Comparison of ENCODE assay signal across 8 mouse cellular contexts in genomic region chr13:58113061-58113900, GRCm38 (mm10). TPM values are rescaled to one million over a fixed set of nuclear protein-coding genes. Genes with fewer than 3 reads are reported as not detected.
DNase-seq lines count a peak whose midpoint lies in the region; ATAC-seq and TF ChIP-seq lines count a peak whose summit lies in the region.

TSS of gene Klhl3 (minus strand) at chr13:58113592.

- TF ChIP-seq CTCF in ES-Bruce4 (IDR thresholded peaks at IDR 0.05; ENCODE audit: low read depth, low read length) = no peak

- no peak for TF ChIP-seq EP300 in ES-Bruce4 (IDR thresholded peaks at IDR 0.05; ENCODE audit: insufficient read depth, low read depth, low read length)

- no peaks in the 10 kb centered on the region for H3K27me3 ChIP-seq in ES-Bruce4 (ENCODE audit: control insufficient read depth, insufficient read depth, low read length, poor library complexity, severe bottlenecking)
- no peaks in the 10 kb centered on the region for H3K27me3 ChIP-seq in hindbrain, embryonic 13.5 days

- no peaks in the 10 kb centered on the region for H3K36me3 ChIP-seq in ES-Bruce4 (ENCODE audit: control insufficient read depth, insufficient read depth, low read length, poor library complexity, severe bottlenecking)
- no peaks in the 10 kb centered on the region for H3K36me3 ChIP-seq in hindbrain, embryonic 13.5 days

- WGBS in hindbrain, embryonic 13.5 days = under 1% methylated on average over 35 of the region's 35 CpGs

- H3K9me3 ChIP-seq in ES-Bruce4 (replicated peaks; ENCODE audit: control insufficient read depth, insufficient read depth, low read length, poor library complexity, severe bottlenecking) = no peaks in the 10 kb centered on the region
- H3K9me3 ChIP-seq in hindbrain, embryonic 13.5 days = no peaks in the 10 kb centered on the region

- peak within 1 kb of the TSS; percentile 76 for H3K4me2 ChIP-seq in hindbrain, embryonic 13.5 days

- H3K9ac ChIP-seq in ES-Bruce4 (ENCODE audit: low read depth, poor library complexity, severe bottlenecking) = peak within 1 kb of the TSS; percentile 37; the same call in 1 of the 2 replicates
- peak within 1 kb of the TSS; percentile 74 for H3K9ac ChIP-seq in hindbrain, embryonic 13.5 days

- peaks cover 2% of the 10 kb centered on the region for H3K4me1 ChIP-seq in ES-Bruce4 (ENCODE audit: control insufficient read depth, insufficient read depth, low read length)
- peaks cover 29% of the 10 kb centered on the region for H3K4me1 ChIP-seq in hindbrain, embryonic 13.5 days (replicated peaks)

- H3K27ac ChIP-seq in ES-Bruce4 (ENCODE audit: insufficient read depth, low read length) = no peak within 1 kb of the TSS
- peak within 1 kb of the TSS; percentile 94 for H3K27ac ChIP-seq in hindbrain, embryonic 13.5 days

- no peak for TF ChIP-seq POLR2A in ES-Bruce4 (IDR thresholded peaks at IDR 0.05; ENCODE audit: insufficient read depth, low read length)

- peak; percentile 93 for ATAC-seq in hindbrain, embryonic 13.5 days (ENCODE audit: low FRiP score)

- DNase-seq in cerebellum, adult 18-20 months = peak; percentile 79 to 80
- DNase-seq in forelimb bud, embryonic 11.5 days (ENCODE audit: low read depth, low spot score) = peak; percentile 63
- peak; percentile 65 for DNase-seq in left cerebral cortex, adult 11 months (ENCODE audit: low spot score)
- peak; percentile 67 for DNase-seq in lung, postnatal 14 days
- peak; percentile 42 for DNase-seq in ovary, postnatal 14 days (ENCODE audit: low spot score)
- DNase-seq in thymus, postnatal 10 days (ENCODE audit: low spot score in 2 of 2) = peak; percentile 83

- H3K4me3 ChIP-seq in ES-Bruce4 (ENCODE audit: low read depth, low read length) = peak within 1 kb of the TSS; percentile 25
- H3K4me3 ChIP-seq in hindbrain, embryonic 13.5 days = peak within 1 kb of the TSS; percentile 58

RNA-seq across cellular contexts. Expression of gene Klhl3, which starts in this region (rescaled TPM):
- polyA plus RNA-seq in ES-Bruce4 (2011; ENCODE audit: insufficient read depth, insufficient read length, low read depth, missing spikeins) = 0.25 and 0.30 TPM in 2 replicates
- 11.5 and 11.7 TPM in 2 replicates for polyA plus RNA-seq in hindbrain, embryonic 13.5 days (2015; fragmentation: Nextera tagmentation; extraction: Ambion mirVana)
